Mouse (Mus musculus) activated CD4-positive, CD25-positive, alpha-beta regulatory T cell, adult 4 months (primary cell): ENCODE data around the gene Mrps23. TPM values are rescaled to one million over a fixed set of nuclear protein-coding genes. Genes with fewer than 3 reads are reported as not detected.

Experiments used
- ATAC-seq: one replicate; pipeline ENCODE4 v1.8.0; 2017
- polyA plus RNA-seq, 2 experiments: library from polyadenylated mRNA; unstranded; fragments of 100-300 nt; shearing (Covaris generic); gene quantifications; one replicate each; pipeline ENCODE4 v1.2.1; 2017

The Mrps23 gene
- polyA plus RNA-seq = 10 to 100 TPM; 96.8 to 98.7 TPM

DNA sequence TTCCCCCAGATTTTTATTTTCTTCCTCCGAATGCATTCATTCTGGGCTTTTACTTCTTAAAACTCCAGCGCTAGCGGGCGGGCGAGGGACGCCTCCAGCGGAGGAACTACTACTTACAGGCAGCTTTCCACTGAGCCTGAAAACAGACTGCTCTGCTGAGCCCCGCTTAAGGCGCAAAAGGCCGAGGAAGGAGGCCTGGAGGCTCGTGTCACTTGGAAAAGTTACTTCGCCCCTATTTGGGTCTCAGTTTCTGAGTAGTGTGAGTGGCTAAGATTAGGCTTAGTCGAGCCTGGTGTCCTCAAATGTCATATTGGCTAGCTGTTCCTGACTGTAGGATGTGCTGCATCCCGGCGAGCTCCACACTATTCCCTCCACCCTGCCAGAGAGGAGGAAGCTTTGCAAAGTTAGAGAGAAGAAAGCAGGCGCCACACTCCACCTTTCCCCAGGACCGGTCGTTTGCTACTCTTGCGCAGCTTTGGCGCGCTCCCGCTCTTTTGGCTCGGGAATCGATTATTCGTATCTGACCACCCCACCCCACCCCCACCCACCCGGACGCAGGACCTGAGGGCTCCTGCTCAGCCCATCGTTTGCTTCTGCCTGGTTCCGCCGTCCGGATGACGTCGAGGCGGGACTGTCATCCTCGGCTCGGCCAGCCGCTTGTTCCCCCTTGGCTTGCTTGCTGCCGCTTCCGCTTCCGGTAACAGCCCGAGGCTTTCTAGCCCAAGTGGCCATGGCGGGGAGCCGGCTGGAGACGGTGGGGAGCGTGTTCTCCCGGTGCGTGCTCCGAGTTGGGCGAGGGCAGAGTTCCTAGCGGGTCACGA lies at the start of gene Mrps23:
Mrps23 (plus strand) TSS at position 677 of the 821 bp plus-strand sequence.
- peak; percentile 94 for ATAC-seq

DNA sequence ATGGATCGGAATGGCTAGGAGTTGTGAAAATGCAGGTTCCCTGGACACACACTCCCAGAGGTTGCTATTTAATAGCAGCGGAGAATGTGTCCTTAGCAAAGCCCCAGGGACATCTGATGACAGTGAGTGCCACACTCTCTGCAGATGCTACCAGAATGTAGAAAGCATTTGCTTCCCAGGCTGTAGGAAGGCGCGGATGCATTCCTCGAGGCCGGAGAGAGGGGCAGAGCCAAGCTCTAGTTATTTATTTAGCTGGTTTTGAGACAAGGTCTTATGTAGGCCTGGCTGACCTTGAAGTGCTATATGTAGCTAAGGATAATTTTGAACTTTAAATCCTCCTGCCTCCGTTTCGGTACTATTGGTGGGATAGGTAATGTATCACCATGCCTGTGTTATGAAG lies 49.7 kb upstream of the Mrps23 start:
- ATAC-seq = no peak

- ATAC-seq = no peak
Observed at GRCm38 (mm10) chr11:88155451-88155850, 48.7 kb upstream of the Mrps23 start.

- ATAC-seq = no peak
Observed at GRCm38 (mm10) chr11:88155998-88156397, 48.2 kb upstream of the Mrps23 start.

- no peak for ATAC-seq
Observed at GRCm38 (mm10) chr11:88156403-88156802, 47.8 kb upstream of the Mrps23 start.

GRCm38 (mm10) chr11:88158842-88159246 lies 45.3 kb upstream of the Mrps23 start:
- ATAC-seq = no peak

- no peak for ATAC-seq
Observed at GRCm38 (mm10) chr11:88159389-88159788, 44.8 kb upstream of the Mrps23 start.

- ATAC-seq = no peak
Observed at GRCm38 (mm10) chr11:88160316-88160715, 43.9 kb upstream of the Mrps23 start.

DNA sequence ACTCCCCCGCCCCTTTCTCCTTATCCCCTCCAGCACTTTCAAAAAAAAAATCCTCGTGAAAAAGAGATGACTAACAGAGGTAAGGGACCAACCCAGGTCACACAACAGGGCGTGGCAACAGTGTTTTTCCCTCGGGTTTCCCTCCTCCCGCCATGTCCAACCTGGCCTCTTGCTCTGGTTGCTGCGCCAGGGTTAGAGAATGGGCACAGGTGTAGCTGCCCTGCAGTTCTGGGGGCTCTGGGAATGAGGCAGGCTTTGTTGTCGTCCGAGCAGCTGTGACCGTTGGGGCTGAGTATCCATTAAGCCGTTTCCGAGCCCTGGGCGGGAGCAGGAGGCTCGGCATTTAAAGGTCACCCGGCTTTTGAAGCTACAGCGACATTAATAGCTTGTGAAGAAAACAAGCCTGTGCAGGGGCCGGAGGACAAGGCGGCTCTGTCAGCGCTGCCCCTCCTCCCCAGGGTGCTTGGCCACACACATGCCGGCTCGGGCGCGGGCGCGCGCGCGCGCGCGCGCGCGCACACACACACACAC lies 43.1 kb upstream of the Mrps23 start:
- ATAC-seq = peak; percentile 22

DNA sequence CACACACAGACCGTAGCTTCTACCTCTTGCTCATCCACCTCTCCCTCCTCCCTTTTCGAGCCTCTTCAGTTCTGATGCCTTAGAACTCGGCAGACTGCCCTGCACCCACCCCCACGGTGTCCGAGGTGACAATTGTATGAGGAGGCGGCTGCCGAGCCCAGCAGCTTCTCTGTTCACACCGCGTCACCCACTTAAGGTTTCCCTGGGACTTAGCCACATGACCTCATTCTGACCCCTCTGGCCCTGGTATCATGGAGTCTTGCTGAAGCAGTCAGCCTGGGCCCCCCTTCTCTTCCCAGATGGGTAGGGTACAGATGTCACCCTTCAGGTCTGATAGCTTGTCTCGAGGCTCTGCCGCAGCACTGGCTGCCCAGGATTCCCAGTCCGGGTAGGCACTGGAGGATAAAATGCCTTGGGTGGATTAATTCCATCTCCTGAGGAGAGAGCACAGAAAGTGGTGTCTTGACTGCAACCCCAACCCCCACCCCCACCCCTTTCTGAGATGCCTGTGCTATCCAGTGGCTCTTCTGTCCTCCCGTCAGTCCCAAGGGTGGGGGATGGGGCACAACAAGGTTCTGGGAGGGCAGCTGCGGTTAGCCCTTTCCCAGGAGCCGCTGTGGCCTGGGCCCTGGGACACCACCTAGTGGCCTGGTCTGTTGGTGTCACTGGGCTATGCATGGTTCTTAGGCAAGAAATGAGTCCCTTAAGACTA lies 42.4 kb upstream of the Mrps23 start:
- ATAC-seq = peak; percentile 62

DNA sequence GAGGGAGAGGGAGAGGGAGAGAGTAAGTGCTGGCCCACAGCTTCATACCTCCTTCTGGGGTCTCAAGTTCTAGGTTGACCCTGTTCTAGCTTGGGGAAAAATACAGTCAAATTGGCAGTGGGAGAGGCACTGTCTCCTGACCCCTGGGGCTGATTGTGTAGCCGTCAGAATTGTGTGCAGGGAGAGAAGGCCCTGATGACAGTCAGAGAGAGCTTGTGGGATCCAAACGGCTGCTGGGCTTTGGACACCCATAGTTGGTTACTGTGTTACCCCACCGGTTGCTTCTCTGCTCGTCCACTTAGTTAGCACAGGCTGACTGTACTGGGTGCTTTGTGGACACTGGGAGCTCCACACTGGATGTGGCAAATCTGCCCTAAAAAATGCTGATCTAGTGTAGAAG lies 41.4 kb upstream of the Mrps23 start:
- no peak for ATAC-seq

- no peak for ATAC-seq
Observed at GRCm38 (mm10) chr11:88164213-88164723, 39.9 kb upstream of the Mrps23 start.

DNA sequence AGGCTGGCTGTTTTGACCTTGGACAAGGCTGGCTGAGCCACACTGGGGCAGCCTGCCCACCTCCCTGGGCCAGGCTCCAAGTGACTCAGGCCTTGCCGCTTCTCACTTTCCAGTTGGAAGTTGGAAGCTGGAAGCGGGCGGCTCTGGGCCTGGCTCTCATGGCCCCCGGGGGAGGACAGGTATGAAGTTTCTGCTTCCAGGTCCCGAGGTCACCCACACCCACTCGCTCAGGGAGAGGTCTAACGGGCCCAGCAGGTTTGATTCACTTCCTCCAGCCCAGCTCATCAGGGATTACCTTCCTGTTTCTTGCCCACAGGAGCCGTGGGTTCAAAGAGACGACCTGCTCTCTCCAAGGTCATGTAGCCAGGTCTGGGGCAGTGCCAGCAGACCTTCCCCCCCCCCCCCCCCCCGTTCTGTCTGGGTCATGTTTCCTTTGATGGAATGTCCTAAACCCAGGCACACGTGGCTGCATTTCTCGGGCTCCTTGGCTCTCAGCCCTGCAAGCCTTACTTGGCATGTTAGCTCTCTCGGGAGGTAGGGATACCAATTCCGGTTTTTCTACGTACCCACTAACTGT lies 39.3 kb upstream of the Mrps23 start:
- ATAC-seq = no peak

DNA sequence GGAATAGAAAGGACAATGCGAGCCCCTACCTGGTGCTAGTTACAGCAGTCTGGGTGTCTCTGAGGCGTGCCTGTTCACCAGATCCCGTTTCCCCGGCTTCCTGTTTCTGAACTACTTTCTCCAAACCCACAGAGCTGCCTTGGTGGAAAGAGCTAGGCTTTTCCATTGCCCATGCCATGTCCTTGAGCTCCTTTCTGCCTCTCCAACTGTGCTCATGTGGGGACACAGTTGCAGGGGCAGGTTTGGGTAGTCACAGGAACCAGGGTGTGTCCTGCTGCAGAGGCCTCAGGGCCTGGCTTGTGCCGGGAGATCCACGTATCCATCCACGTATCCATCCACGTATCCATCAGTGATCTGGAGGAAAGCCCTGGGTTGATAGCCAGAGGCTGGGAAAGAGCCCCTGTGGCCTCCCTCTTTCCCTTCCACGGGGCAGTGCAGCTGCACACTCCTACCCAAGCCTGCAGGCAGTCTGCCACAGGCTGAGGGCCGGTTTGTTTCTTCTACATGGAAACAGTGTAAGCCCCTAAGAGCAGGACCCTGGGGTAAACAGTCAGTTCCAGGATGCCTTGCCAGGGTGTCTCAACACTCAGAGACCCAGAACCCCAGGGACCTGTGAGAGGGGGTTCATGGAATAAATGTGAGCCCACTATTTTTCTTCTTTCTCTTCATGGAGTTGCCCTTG lies 38.4 kb upstream of the Mrps23 start:
- ATAC-seq = no peak

DNA sequence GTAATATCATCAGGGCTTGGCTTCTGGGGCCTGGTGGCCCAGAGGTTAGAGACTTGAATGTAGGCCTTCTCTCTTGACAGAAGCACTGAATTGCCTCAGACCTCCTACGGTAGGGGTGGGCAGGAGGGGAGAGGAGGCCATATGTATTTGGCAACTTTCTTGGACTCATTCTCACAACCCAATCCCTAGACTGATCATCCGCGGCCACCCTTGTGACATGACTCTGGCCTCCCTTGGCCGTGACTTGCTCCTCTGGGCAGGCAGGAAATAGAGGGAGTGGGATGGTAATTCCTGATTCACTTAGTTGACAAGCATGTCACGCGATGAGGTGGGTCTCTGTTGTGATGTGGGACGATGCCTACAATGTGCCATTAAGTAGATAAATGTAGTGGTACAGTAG lies 37.7 kb upstream of the Mrps23 start:
- ATAC-seq = no peak

- no peak for ATAC-seq
Observed at GRCm38 (mm10) chr11:88168611-88169010, 35.6 kb upstream of the Mrps23 start.

DNA sequence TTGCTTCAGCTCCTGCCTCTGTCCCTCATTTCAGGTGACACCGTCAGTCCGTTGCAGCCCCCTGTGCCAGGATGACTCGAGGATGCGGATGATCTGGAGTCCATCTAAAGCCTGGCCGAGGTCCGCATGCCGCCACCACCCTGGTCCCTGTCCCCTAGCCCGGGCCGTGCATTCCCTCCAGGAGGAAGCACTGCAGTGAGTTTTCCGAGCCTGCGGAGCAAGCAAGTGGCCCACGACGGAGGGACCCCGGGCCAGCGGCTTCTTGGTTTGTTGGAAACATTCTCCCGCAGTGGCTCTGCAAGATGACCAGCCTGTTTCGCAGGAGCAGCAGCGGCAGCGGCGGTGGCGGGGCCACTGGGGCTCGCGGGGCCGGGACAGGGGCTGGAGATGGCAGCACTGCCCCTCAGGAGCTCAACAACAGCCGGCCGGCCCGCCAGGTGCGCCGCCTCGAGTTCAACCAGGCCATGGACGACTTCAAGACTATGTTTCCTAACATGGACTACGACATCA lies 34.6 kb upstream of the Mrps23 start:
- ATAC-seq = no peak

DNA sequence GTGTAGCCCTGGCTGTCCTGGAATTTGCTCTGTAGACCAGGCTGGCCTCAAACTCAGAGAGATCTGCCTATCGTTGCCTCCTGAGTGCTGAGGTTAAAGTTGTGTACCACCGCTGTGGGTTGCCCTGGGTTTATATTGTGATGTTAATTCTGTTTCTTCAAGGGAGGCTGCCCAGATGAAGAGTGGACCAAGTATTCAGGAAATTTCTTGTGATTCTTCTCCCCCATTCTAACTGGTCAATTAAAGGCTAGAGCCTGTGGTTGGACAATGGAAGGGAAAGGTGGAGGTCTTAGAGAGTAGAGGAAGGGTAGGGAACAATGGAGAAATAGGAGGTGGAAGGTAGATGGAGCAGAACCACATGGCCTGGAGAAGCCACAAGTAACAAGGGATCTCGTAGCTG lies 33.6 kb upstream of the Mrps23 start:
- no peak for ATAC-seq

- no peak for ATAC-seq
Observed at GRCm38 (mm10) chr11:88171876-88172442, 32.2 kb upstream of the Mrps23 start.

GRCm38 (mm10) chr11:88172601-88173325 lies 31.4 kb upstream of the Mrps23 start:
- ATAC-seq = no peak

DNA sequence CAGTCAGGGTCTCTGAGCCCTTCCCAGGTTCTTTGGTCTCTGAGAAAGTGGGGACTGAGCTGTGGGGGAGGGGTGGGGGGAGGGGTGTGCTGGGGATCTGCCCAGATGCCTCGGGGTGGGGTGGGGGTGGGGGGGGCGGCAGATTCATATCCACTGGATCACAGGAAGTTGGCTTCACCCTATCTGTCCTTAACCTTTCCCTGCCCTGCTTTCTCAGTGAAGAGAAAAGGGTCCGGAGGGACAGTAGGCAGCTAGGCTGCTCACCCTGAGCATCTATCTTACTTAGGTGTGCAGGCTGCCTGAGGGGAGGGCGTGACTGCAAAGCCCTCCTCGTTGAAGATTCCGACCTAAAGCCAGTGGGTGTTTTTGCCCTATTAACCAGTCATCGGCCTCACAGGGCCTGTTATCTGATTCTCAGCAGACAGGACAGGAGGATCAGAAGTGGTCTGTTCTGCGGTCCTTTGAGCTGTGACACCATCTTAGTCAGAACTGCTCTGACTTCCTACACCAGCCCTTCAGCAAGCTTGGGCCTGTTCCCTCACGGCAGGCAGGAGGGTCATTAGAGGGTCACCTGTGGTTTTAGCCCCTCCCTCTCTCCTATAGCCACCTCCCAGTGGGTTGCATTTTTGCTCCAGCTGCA lies 30.7 kb upstream of the Mrps23 start:
- ATAC-seq = no peak
